Mouse (Mus musculus) liver, adult 2 months (tissue): ENCODE data around the gene 4931409K22Rik. TPM values are rescaled to one million over a fixed set of nuclear protein-coding genes. Genes with fewer than 3 reads are reported as not detected.
"Not testable (repeated sequence)": the region's sequence is repeated elsewhere in the genome, so short reads cannot be mapped to it uniquely, and the experiment has no call there.

ENCODE experiments used
- DNase-seq: peaks from one replicate; pipeline ENCODE4 v3.0.0-alpha.2; 2011; ENCODE audit warnings: low read depth, low spot score; ENCODE audit errors: extremely low read depth
- H3K27ac ChIP-seq: fragments of 200-500 bp; replicated peaks from 2 replicates; pipeline ENCODE4 v1.5.1; 2012; ENCODE audit warnings: low read depth, mild to moderate bottlenecking, control low read depth, inconsistent platforms, low read length; ENCODE audit not compliant: insufficient read depth
- H3K27me3 ChIP-seq: fragments of 200-500 bp; 2 replicates; pipeline ENCODE4 v1.6.1; 2012; ENCODE audit warnings: mild to moderate bottlenecking, moderate library complexity, low read length, inconsistent platforms; ENCODE audit not compliant: control insufficient read depth, insufficient read depth
- H3K36me3 ChIP-seq: fragments of 200-500 bp; 2 replicates; pipeline ENCODE4 v1.6.1; 2012; ENCODE audit warnings: low read length, inconsistent platforms; ENCODE audit not compliant: control insufficient read depth, insufficient read depth
- H3K4me1 ChIP-seq: fragments of 200-500 bp; 2 replicates; pipeline ENCODE4 v1.6.1; 2011; ENCODE audit warnings: low read length; ENCODE audit not compliant: control insufficient read depth, insufficient read depth
- H3K4me3 ChIP-seq: fragments of 200-500 bp; 2 replicates; pipeline ENCODE4 v1.5.1; 2011; ENCODE audit warnings: low read depth, mild to moderate bottlenecking, control low read depth, low read length, moderate library complexity; ENCODE audit not compliant: insufficient read depth
- H3K79me2 ChIP-seq: fragments of 200-500 bp; 2 replicates; pipeline ENCODE4 v1.6.1; 2012; ENCODE audit warnings: inconsistent platforms, mild to moderate bottlenecking, low read length, moderate library complexity; ENCODE audit not compliant: control insufficient read depth, insufficient read depth
- H3K9ac ChIP-seq: fragments of 200-500 bp; 2 replicates; pipeline ENCODE4 v1.6.1; 2012; ENCODE audit warnings: low read depth, mild to moderate bottlenecking, control low read depth, inconsistent platforms, low read length
- CTCF ChIP-seq: fragments of 200-500 bp; IDR thresholded peaks from 2 replicates; pipeline ENCODE4 v1.5.1; 2011; ENCODE audit warnings: low read depth, low read length, control low read depth
- POLR2A ChIP-seq: fragments of 200-500 bp; IDR thresholded peaks from 2 replicates; pipeline ENCODE4 v1.6.1; 2011; ENCODE audit warnings: low read length, control low read depth; ENCODE audit not compliant: insufficient read depth; ENCODE audit errors: extremely low read depth
- WGBS: fragments of 180-500 bp; shearing (Covaris S2); methylation state at CpG from one replicate; pipeline ENCODE4 v1.1.7; 2018; 5-methylcytosine and 5-hydroxymethylcytosine counted together
- polyA plus RNA-seq: library from polyadenylated mRNA; depleted of rRNA; stranded (reverse); fragments of >200 nt; gene quantifications from 2 replicates; pipeline ENCODE4 v1.2.3, GENCODE M21; 2012
- total RNA-seq: library from RNA; depleted of rRNA; stranded (reverse); fragments of >200 nt; gene quantifications from 2 replicates; pipeline ENCODE4 v1.2.3, GENCODE M21; 2014

Gene 4931409K22Rik
- total and polyA plus RNA-seq, 2 experiments: not detected

DNA sequence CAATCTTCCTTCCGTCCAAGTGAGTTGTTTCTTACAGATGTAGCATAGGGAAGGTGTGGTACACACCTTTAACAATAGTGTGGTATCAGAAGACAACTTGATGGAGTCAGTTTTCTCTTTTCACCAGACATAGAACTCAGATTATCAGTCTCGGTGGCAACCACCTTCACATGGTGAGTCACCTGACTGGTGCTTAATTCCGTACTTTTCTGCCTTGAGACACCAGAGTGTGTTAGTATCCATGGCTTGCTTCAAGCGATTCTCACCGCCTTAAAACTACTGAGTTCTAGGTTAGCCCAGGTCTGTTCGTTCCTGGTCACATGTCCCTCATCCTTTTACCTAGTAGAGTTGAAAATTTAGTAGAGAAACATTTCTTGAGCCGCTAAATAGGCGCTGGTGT, 29.5 kb upstream of the 4931409K22Rik start:
- peaks cover 16% of the 10 kb centered on the region; the same call in 1 of the 2 replicates for H3K4me1 ChIP-seq
- peaks cover 3% of the 10 kb centered on the region for H3K36me3 ChIP-seq
- WGBS: 11% methylated on average over 8 of the region's 8 CpGs
- peak overlapping the region; percentile 67 for H3K9ac ChIP-seq
- peak overlapping the region; percentile 45; the same call in 1 of the 2 replicates for H3K27ac ChIP-seq
- peaks cover 9% of the 10 kb centered on the region; the same call in 1 of the 2 replicates for H3K79me2 ChIP-seq
- no peak for DNase-seq
- H3K4me3 ChIP-seq: peak overlapping the region; percentile 95
- no peaks in the 10 kb centered on the region for H3K27me3 ChIP-seq
- TF ChIP-seq CTCF: no peak
- no peak for TF ChIP-seq POLR2A

DNA sequence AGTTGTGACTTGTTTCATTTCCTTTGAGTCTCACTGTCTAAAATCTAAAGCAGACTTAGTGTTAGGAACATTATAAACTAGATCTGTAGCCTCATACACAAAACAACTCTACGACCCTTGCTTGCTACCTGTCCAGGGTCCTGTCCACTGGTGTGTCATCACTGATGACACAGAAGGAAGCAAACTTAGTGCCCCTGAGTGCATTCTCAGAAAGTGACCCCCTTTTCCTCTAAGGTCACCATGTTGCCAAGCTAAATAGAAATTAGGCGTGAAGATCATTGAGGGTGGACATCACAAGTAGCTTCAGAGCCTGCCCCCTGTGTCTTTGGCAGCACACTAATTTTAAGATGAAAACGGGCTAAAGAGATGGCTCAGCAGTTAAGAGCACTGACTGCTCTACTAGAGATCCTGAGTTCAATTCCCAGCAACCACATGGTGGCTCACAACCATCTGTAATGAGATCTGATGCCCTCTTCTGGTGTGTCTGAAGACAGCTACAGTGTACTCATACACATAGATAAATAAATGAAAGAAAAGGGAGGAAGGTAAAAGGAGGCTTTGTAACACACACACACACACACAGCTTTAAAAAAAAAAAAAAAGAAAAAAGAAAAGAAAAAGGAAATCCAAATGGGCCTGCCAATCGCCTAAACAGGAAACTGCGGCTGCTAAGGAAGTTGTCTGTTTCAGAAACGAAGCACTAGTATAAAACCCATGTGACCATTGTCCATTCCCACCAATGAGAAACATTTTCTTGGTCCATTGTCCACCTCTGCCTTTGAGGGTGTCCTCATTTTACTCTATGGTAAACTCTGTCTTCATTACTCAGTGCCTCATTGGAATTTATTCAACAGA, 21.7 kb upstream of the 4931409K22Rik start:
- Histone ChIP-seq H3K9ac (peak overlapping the region; percentile 19; the same call in 1 of the 2 replicates), H3K79me2 (peaks cover 8% of the 10 kb centered on the region; the same call in 1 of the 2 replicates), H3K27ac (peak overlapping the region; percentile 74), H3K36me3 (peaks cover 9% of the 10 kb centered on the region; the same call in 1 of the 2 replicates), H3K4me3 (peak overlapping the region; percentile 58), H3K27me3 (no peaks in the 10 kb centered on the region), H3K4me1 (peaks cover 6% of the 10 kb centered on the region)
- no peak for DNase-seq
- 60% methylated on average over 6 of the region's 6 CpGs for WGBS
- TF ChIP-seq CTCF (no peak), POLR2A (no peak)

DNA sequence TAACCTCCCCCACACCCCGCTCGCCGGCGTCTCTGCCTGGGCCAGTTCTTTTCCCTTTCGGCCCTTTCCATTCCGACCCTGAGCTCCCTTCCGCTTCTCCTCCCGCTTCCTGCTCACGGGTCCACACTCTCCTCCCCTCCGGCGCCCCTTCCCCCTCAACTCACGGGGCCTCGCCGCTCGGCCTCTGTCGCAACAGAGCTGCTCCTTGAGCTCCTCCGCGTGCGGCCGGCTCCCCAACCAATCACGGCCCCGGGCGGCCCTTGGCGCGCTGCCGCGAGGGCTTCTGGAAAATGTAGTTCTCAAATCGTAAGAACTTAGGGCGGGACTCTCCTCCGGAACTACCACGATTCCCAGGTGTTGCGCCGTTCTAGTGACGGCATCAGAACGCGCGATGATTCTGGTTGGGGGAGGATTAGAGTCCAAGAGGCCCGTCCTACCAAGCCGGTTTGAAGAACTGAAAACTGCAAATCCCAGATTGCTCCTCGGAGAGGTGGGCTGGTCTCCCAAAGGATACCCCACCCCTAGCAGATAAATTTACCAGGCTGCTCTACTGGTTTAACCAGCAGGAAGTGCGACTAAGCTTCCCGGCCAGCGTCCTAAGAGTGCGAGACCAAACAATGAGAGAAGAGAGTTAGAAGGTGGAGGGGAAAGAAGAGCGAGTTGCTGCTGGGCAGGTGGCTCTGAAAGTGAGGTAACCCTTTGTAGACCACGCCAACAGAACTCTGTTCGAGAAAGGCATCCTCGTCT, 20.7 kb upstream of the 4931409K22Rik start, which contains the start of gene Abcf2:
Abcf2 (minus strand) TSS at position 285 of the 747 bp plus-strand sequence.
- no peaks in the 10 kb centered on the region for H3K27me3 ChIP-seq
- H3K27ac ChIP-seq: peak within 1 kb of the TSS; percentile 74
- peak within 1 kb of the TSS; percentile 79 for H3K9ac ChIP-seq
- TF ChIP-seq CTCF (no peak), POLR2A (peak; percentile 79)
- peaks cover 8% of the 10 kb centered on the region; the same call in 1 of the 2 replicates for H3K79me2 ChIP-seq
- H3K4me3 ChIP-seq: peak within 1 kb of the TSS; percentile 81
- H3K4me1 ChIP-seq: peaks cover 6% of the 10 kb centered on the region
- peak; percentile 100 for DNase-seq
- WGBS: under 1% methylated on average over 48 of the region's 48 CpGs
- H3K36me3 ChIP-seq: peaks cover 19% of the 10 kb centered on the region

DNA sequence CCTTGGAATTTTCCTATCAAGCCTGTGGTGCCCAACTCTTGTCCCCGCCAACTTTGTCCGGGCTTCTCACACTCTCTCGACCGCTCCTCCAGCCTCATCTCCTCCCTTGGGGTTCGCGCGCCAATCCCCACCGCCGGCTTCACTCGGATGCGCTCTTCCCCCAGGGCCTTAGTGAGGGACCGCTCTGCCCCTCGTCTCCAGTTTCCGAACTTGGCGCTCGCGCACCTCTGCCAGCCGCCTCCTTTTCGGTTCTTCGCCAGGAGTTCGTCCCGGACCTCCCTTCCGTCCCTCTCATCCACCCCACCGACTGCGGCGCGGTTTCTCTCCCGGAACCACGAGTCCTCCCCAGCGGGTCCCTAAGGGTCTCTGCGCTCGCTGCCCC, 20.2 kb upstream of the 4931409K22Rik start:
- Histone ChIP-seq H3K27me3 (no peaks in the 10 kb centered on the region), H3K4me1 (peaks cover 6% of the 10 kb centered on the region), H3K79me2 (peaks cover 8% of the 10 kb centered on the region; the same call in 1 of the 2 replicates), H3K9ac (peak overlapping the region; percentile 79), H3K36me3 (peaks cover 24% of the 10 kb centered on the region), H3K27ac (peak overlapping the region; percentile 58), H3K4me3 (peak overlapping the region; percentile 81)
- no peak for DNase-seq
- WGBS: under 1% methylated on average over 32 of the region's 32 CpGs
- no peak for TF ChIP-seq POLR2A
- TF ChIP-seq CTCF: no peak

DNA sequence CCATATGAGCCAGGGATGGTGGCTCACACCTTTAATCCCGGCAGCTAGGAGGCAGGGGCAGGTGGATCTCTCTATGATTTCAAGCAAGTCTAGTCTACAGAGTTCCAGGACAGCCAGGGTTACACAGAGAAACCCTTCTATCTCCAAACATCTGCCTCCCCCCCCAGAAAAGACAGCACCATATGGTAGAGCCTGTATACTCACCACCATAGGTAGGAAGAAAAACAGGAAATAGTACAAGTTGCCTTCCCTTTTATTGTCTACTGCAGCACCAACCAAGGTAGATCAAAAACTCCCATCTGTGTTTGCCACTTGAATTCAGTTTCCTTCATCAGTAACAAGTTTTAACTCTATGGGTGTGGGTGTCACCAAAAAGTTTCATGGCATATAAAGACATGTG, 19.3 kb upstream of the 4931409K22Rik start:
- Histone ChIP-seq H3K79me2 (peaks cover 8% of the 10 kb centered on the region; the same call in 1 of the 2 replicates), H3K4me3 (no peak overlapping the region), H3K27me3 (no peaks in the 10 kb centered on the region), H3K27ac (no peak overlapping the region), H3K4me1 (peaks cover 6% of the 10 kb centered on the region), H3K36me3 (peaks cover 28% of the 10 kb centered on the region), H3K9ac (no peak overlapping the region)
- DNase-seq: no peak
- TF ChIP-seq POLR2A (no peak), CTCF (no peak)
- whole genome bisulfite sequencing: 88% methylated on average over 1 of the region's 1 CpGs

DNA sequence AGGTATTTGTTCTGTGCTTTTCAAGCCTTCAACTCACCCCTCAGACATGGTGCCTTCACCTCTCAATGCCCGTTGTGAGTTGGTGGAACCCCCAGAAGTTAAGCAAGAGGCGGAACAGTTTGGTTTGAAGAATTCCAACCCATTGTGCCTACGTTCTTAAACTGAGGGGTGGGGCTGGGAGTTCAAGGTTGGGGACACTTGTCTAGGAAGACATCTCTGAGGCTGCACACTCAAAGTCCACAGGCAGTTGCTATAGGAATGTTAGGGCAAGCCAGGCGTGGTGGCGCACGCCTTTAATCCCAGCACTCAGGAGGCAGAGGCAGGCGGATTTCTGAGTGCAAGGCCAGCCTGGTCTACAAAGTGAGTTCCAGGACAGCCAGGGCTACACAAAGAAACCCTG, 1.3 kb downstream of the 4931409K22Rik start:
- 89% methylated on average over 7 of the region's 7 CpGs for WGBS
- not testable (repeated sequence) for H3K4me1 ChIP-seq, DNase-seq

More for the DNA sequence above, 1.3 kb downstream of the 4931409K22Rik start:
- not testable (repeated sequence) for H3K27ac ChIP-seq, H3K79me2 ChIP-seq, H3K36me3 ChIP-seq, H3K27me3 ChIP-seq, H3K4me3 ChIP-seq, H3K9ac ChIP-seq
